Mouse (Mus musculus) spleen, adult 2 months (tissue): Measurements from ENCODE around the gene Tac2.

Experiments used
- CTCF ChIP-seq: fragments of 200-500 bp; IDR thresholded peaks from 2 replicates; pipeline ENCODE4 v1.5.1; 2011; ENCODE audit warnings: mild to moderate bottlenecking, inconsistent platforms; ENCODE audit not compliant: insufficient read depth, insufficient read length, insufficient replicate concordance; ENCODE audit errors: extremely low read depth
- POLR2A ChIP-seq: fragments of 200-500 bp; IDR thresholded peaks from 2 replicates; pipeline ENCODE4 v1.6.1; 2011; ENCODE audit warnings: low read depth, low read length, inconsistent platforms

DNA sequence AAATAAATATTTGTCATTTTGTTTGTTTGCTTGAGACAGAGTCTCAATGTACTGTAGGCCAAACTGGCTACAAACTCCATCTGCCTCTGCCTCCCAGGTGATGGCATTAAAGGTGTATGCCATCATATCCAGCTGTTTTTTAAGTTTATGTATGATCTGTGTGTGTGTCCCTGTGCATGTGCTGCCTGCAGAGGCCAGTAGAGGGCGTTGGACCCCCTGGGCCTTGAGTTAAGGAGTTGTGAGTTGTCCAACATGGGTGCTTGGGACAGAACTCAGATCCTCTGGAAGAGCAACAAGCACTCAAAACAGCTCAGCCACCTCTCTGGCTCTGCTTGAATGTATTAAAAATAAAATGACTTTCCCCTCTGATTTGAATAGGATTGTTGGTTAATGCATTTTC is 33.2 kb upstream of the Tac2 start:
- TF ChIP-seq POLR2A (no peak), CTCF (no peak)
